Mouse (Mus musculus): Measurements from ENCODE around the gene Spr. TPM values are rescaled to one million over a fixed set of nuclear protein-coding genes. Genes with fewer than 3 reads are reported as not detected.

The Spr gene
- total and polyA plus RNA-seq, 2 experiments from 2014 or later: 60.9 to 108 TPM

DNA sequence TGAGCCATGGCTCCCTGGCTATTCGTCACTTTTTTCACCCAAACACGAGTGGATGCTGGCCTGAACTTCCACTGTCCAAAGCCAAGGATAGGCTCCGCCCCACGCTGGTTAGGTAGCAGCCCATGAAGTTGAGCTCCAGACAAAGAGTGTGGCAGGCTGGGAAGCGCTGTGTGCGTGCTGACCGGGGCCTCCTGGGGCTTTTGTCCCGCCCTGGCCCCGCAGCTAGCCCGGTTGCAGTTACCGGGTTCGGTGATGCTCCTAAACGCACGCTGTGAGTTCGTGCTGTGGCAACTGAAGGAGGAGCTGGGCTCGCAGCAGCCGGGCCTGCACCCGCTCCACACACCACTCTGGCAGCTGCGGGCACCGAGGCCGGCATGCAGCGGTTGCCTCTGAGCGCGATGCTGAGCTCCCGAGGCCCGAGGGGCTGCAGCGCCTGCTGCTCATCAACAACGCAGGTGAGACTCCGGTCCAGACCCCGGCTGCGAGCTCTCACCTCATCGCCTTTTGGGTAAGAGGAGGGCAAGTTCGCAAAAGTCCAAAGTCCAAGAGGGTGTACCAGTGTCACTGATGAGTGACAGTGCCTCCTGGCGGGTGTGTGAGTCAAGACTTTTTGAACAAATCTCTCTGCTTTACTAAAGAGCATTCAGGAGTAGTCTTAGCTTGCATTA, 17.4 kb upstream of the Spr start:
- Histone ChIP-seq H3K9ac (replicated peaks; ENCODE audit: low read depth, low read length) (no peak overlapping the region), H3K27me3 (ENCODE audit: control insufficient read depth, insufficient read depth, low read length) (no peaks in the 10 kb centered on the region), H3K4me1 (ENCODE audit: control insufficient read depth, insufficient read depth) (no peaks in the 10 kb centered on the region), H3K4me3 (ENCODE audit: low read depth, low read length) (peak overlapping the region; percentile 35), H3K36me3 (replicated peaks; ENCODE audit: control insufficient read depth, insufficient read depth, low read length) (no peaks in the 10 kb centered on the region), H3K9me3 (replicated peaks; ENCODE audit: control insufficient read depth, low read length) (no peaks in the 10 kb centered on the region), H3K4me2 (ENCODE audit: low read depth, low read length) (peak overlapping the region; percentile 60), H3K27ac (ENCODE audit: low read depth) (no peak overlapping the region)
- TF ChIP-seq CTCF (IDR thresholded peaks at IDR 0.05; ENCODE audit: low read depth) (peak; percentile 55), EP300 (IDR thresholded peaks at IDR 0.05; ENCODE audit: low read depth) (no peak)
- peak; percentile 25 for DNase-seq (ENCODE audit: low spot score)
- WGBS: 1% methylated on average over 34 of the region's 34 CpGs
- peak; percentile 54 for ATAC-seq (ENCODE audit: insufficient read depth, low read depth)

DNA sequence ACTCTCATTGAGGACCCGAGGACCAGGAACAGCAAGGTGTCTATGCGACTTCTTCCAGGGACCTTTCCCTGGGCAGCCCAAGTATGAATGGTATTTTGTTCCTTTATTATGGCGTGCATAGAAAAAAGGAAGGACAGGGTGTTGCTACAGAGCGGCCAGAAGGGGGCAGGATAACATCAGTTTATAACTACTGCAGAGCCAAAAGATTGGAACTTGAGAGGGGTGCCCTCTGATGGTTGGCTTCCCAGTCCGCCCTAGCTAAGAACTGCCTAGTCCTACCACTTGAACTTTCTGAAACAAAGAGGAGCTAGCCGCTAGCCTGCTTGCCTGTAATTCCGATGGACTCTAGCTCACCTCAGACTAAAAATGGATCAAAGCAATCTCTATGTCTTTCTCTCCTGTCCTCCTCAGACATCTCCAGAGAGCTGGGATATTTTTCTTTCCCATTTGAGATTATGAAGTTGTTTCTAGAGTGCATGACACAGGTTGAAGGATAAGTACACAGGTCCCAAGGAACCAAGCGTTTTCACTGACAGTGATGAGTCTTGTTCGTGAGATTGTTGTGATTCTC, 16.5 kb upstream of the Spr start:
- Histone ChIP-seq H3K4me1 (ENCODE audit: control insufficient read depth, insufficient read depth) (no peaks in the 10 kb centered on the region), H3K27me3 (ENCODE audit: control insufficient read depth, insufficient read depth, low read length) (no peaks in the 10 kb centered on the region), H3K9me3 (replicated peaks; ENCODE audit: control insufficient read depth, low read length) (no peaks in the 10 kb centered on the region), H3K27ac (ENCODE audit: low read depth) (no peak overlapping the region), H3K9ac (replicated peaks; ENCODE audit: low read depth, low read length) (no peak overlapping the region), H3K36me3 (replicated peaks; ENCODE audit: control insufficient read depth, insufficient read depth, low read length) (no peaks in the 10 kb centered on the region), H3K4me3 (ENCODE audit: low read depth, low read length) (no peak overlapping the region), H3K4me2 (ENCODE audit: low read depth, low read length) (no peak overlapping the region)
- WGBS: 13% methylated on average over 9 of the region's 9 CpGs
- DNase-seq (ENCODE audit: low spot score) (peak; percentile 90), ATAC-seq (ENCODE audit: insufficient read depth, low read depth) (peak; percentile 76)
- TF ChIP-seq CTCF (IDR thresholded peaks at IDR 0.05; ENCODE audit: low read depth): peak; percentile 82
- no peak for TF ChIP-seq EP300 (IDR thresholded peaks at IDR 0.05; ENCODE audit: low read depth)

DNA sequence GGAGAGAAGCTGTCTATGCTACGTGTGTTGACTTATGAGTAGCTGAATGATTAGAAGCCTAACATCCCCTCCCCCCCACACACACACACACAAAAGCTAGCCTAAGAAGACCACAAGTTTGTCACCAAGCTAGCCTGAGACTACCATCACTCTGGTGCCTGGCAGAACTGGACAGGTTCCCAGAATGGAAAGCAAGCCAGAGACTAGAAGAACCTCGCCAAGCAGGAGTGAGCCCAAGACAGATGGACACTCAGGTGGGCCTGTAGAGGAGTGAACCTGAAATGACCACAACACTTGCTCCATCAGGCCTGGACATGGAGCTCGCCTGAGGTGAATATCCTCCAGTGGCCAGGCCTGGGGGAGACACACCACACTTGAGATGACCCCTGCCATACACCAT, 12.8 kb upstream of the Spr start:
- no peak for ATAC-seq (ENCODE audit: insufficient read depth, low read depth)
- Histone ChIP-seq H3K4me2 (ENCODE audit: low read depth, low read length) (no peak overlapping the region), H3K36me3 (replicated peaks; ENCODE audit: control insufficient read depth, insufficient read depth, low read length) (no peaks in the 10 kb centered on the region), H3K9ac (replicated peaks; ENCODE audit: low read depth, low read length) (no peak overlapping the region), H3K27ac (ENCODE audit: low read depth) (no peak overlapping the region), H3K27me3 (ENCODE audit: control insufficient read depth, insufficient read depth, low read length) (0 out of 2 replicates have a peak, but pooled peaks cover 4% of the 10 kb centered on the region), H3K4me3 (ENCODE audit: low read depth, low read length) (no peak overlapping the region), H3K9me3 (replicated peaks; ENCODE audit: control insufficient read depth, low read length) (no peaks in the 10 kb centered on the region), H3K4me1 (ENCODE audit: control insufficient read depth, insufficient read depth) (no peaks in the 10 kb centered on the region)
- DNase-seq (ENCODE audit: low spot score): no peak
- no peak for TF ChIP-seq EP300 (IDR thresholded peaks at IDR 0.05; ENCODE audit: low read depth)
- no peak for TF ChIP-seq CTCF (IDR thresholded peaks at IDR 0.05; ENCODE audit: low read depth)
- 55% methylated on average over 3 of the region's 3 CpGs for WGBS

DNA sequence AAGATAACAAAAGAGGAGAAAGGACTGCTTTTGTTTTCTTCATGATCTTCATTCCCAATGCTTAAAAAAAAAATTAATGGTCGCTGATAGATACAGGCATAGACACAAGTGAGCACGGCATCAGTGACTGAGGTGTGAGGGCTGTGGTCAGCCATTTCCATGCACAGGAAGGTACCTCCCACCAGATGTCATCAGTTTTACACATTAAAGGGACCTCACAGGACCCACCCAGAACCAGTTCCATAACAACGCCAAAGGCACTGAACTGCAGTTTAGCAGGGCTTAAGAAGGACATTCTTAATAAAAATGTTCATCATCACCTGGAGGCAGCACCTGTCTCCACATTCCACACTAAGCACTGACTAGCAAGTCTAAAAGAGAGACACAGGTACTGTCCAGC, 10.1 kb upstream of the Spr start:
- Histone ChIP-seq H3K27me3 (ENCODE audit: control insufficient read depth, insufficient read depth, low read length) (0 out of 2 replicates have a peak, but pooled peaks cover 4% of the 10 kb centered on the region), H3K9me3 (replicated peaks; ENCODE audit: control insufficient read depth, low read length) (no peaks in the 10 kb centered on the region), H3K4me2 (ENCODE audit: low read depth, low read length) (no peak overlapping the region), H3K36me3 (replicated peaks; ENCODE audit: control insufficient read depth, insufficient read depth, low read length) (no peaks in the 10 kb centered on the region), H3K27ac (ENCODE audit: low read depth) (no peak overlapping the region), H3K4me3 (ENCODE audit: low read depth, low read length) (no peak overlapping the region), H3K9ac (replicated peaks; ENCODE audit: low read depth, low read length) (no peak overlapping the region), H3K4me1 (ENCODE audit: control insufficient read depth, insufficient read depth) (no peaks in the 10 kb centered on the region)
- TF ChIP-seq EP300 (IDR thresholded peaks at IDR 0.05; ENCODE audit: low read depth) (no peak), CTCF (IDR thresholded peaks at IDR 0.05; ENCODE audit: low read depth) (no peak)
- ATAC-seq (ENCODE audit: insufficient read depth, low read depth) (no peak), DNase-seq (ENCODE audit: low spot score) (no peak)
- 51% methylated on average over 3 of the region's 3 CpGs for WGBS

DNA sequence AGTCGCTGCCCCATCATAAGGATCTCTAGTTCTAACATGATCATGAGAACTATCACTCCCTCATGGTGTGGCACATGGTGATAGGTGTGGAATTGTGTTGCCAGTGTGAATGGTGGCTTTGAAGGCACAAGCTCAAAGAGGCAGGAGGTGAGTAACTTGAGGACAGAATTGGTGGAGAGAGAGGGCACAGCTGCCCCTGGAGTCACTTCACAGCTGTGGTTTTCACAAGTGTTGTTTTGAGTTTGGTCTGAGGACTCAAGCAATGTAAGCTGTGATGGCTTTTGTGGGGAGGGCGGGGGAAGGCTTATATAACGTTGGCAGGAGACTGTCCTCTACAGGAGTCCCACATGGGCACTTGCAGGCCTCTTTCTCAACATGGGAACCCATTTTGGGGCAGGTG, 6.9 kb upstream of the Spr start:
- Histone ChIP-seq H3K4me1 (ENCODE audit: control insufficient read depth, insufficient read depth) (no peaks in the 10 kb centered on the region), H3K4me3 (ENCODE audit: low read depth, low read length) (no peak overlapping the region), H3K27ac (ENCODE audit: low read depth) (no peak overlapping the region), H3K36me3 (replicated peaks; ENCODE audit: control insufficient read depth, insufficient read depth, low read length) (no peaks in the 10 kb centered on the region), H3K9ac (replicated peaks; ENCODE audit: low read depth, low read length) (no peak overlapping the region), H3K4me2 (ENCODE audit: low read depth, low read length) (no peak overlapping the region), H3K9me3 (replicated peaks; ENCODE audit: control insufficient read depth, low read length) (no peaks in the 10 kb centered on the region), H3K27me3 (ENCODE audit: control insufficient read depth, insufficient read depth, low read length) (0 out of 2 replicates have a peak, but pooled peaks cover 4% of the 10 kb centered on the region)
- ATAC-seq (ENCODE audit: insufficient read depth, low read depth) (no peak), DNase-seq (ENCODE audit: low spot score) (no peak)
- TF ChIP-seq EP300 (IDR thresholded peaks at IDR 0.05; ENCODE audit: low read depth): no peak
- TF ChIP-seq CTCF (IDR thresholded peaks at IDR 0.05; ENCODE audit: low read depth): no peak
- WGBS: 67% methylated on average over 3 of the region's 3 CpGs

Measured in heart, postnatal 0 days (tissue).